Mouse (Mus musculus) liver, embryonic 14.5 days (tissue): Measurements from ENCODE around the gene Nomo1. TPM values are rescaled to one million over a fixed set of nuclear protein-coding genes. Genes with fewer than 3 reads are reported as not detected.

ENCODE experiments used
- ATAC-seq: fragments of 200-750 bp; cut with Nextera tagmentation; 2 replicates; pipeline ENCODE4 v1.8.0; 2017; ENCODE audit warnings: moderate number of reproducible peaks, mild to moderate bottlenecking, moderate library complexity; ENCODE audit not compliant: insufficient read depth
- DNase-seq, 3 experiments: peaks; one replicate each; pipeline ENCODE4 v3.0.0-alpha.2; 2012 to 2013; ENCODE audit warnings: low read depth in 3 of 3, low spot score in 3 of 3
- H3K27ac ChIP-seq: fragments of 300-500 bp; sonication (generic); 2 replicates; pipeline ENCODE4 v1.5.1; 2014; ENCODE audit warnings: moderate library complexity, mild to moderate bottlenecking, control low read depth, inconsistent platforms
- H3K27me3 ChIP-seq: fragments of 300-500 bp; sonication (generic); 2 replicates; pipeline ENCODE4 v1.6.1; 2014; ENCODE audit warnings: mild to moderate bottlenecking, low read length, moderate library complexity; ENCODE audit not compliant: control insufficient read depth, insufficient read depth
- H3K36me3 ChIP-seq: fragments of 300-500 bp; sonication (generic); replicated peaks from 2 replicates; pipeline ENCODE4 v1.6.1; 2014; ENCODE audit warnings: low read depth; ENCODE audit not compliant: control insufficient read depth, insufficient read depth
- H3K4me1 ChIP-seq, 2 experiments: fragments of 200-500 bp in 1 of 2; fragments of 300-500 bp in 1 of 2; sonication (generic) in 1 of 2; replicated peaks; 2 replicates each; pipeline ENCODE4 v1.6.1; 2012 to 2014; ENCODE audit warnings: antibody characterized with exemption in 1 of 2, inconsistent platforms in 1 of 2, low read length in 1 of 2; ENCODE audit not compliant: control insufficient read depth in 2 of 2, insufficient read depth in 2 of 2
- H3K4me2 ChIP-seq: fragments of 300-500 bp; sonication (generic); 2 replicates; pipeline ENCODE4 v1.6.1; 2014; ENCODE audit warnings: low read depth, mild to moderate bottlenecking, control low read depth, moderate library complexity
- H3K4me3 ChIP-seq, 2 experiments: fragments of 200-500 bp in 1 of 2; fragments of 300-500 bp in 1 of 2; sonication (generic) in 1 of 2; 2 replicates each; pipeline ENCODE4 v1.5.1; 2012 to 2014; ENCODE audit warnings: low read depth in 2 of 2, low read length in 2 of 2, mild to moderate bottlenecking in 2 of 2, control low read depth in 1 of 2, inconsistent platforms in 1 of 2, moderate library complexity in 1 of 2; ENCODE audit not compliant: insufficient read depth in 1 of 2
- H3K9ac ChIP-seq: fragments of 300-500 bp; sonication (generic); replicated peaks from 2 replicates; pipeline ENCODE4 v1.6.1; 2014; ENCODE audit warnings: mild to moderate bottlenecking, control low read depth, moderate library complexity
- H3K9me3 ChIP-seq: fragments of 300-500 bp; sonication (generic); 2 replicates; pipeline ENCODE4 v1.6.1; 2016; ENCODE audit warnings: low read length, mixed read lengths; ENCODE audit not compliant: control insufficient read depth
- CTCF ChIP-seq: IDR thresholded peaks from 2 replicates; pipeline ENCODE4 v1.5.1; 2016; ENCODE audit warnings: antibody characterized with exemption, low read depth, control low read depth
- EP300 ChIP-seq: IDR thresholded peaks from 2 replicates; pipeline ENCODE4 v1.6.1; 2016; ENCODE audit warnings: antibody characterized with exemption, low read depth
- WGBS: fragments of 180-500 bp; shearing (Covaris S2); extraction: QIAGEN DNeasy Blood & Tissue Kit; methylation state at CpG from one replicate; pipeline ENCODE4 v1.1.7; 2014; ENCODE audit not compliant: insufficient replicate concordance; 5-methylcytosine and 5-hydroxymethylcytosine counted together
- polyA plus RNA-seq, 2 experiments: library from polyadenylated mRNA; depleted of rRNA in 1 of 2; stranded (reverse) in 1 of 2; unstranded in 1 of 2; fragments of >200 nt; fragmentation: Nextera tagmentation in 1 of 2; extraction: Ambion mirVana in 1 of 2; gene quantifications; 2 replicates each; pipeline versions ENCODE4 v1.2.1 to v1.2.3; 2012 to 2014

Gene Nomo1
- polyA plus RNA-seq (2012; rRNA removed), result 13.6 and 17.0 TPM in 2 replicates
- polyA plus RNA-seq (2014; fragmentation: Nextera tagmentation; extraction: Ambion mirVana), result 12.9 and 14.9 TPM in 2 replicates

GRCm38 (mm10) chr7:46033109-46033869, at the start of gene Nomo1:
TSS of gene Nomo1 (plus strand) at chr7:46033698.
- peak; percentile 87 for ATAC-seq
- peaks cover 19 to 41% of the 10 kb centered on the region in 2 experiments for H3K4me1 ChIP-seq
- WGBS, result 5% methylated on average over 44 of the region's 44 CpGs

GRCm38 (mm10) chr7:45986893-45987292, 46.6 kb upstream of the Nomo1 start:
- DNase-seq, result no peak

More at GRCm38 (mm10) chr7:46033109-46033869, at the start of gene Nomo1:
- TF ChIP-seq CTCF (peak; percentile 89), EP300 (no peak)
- Histone ChIP-seq H3K27ac (no peak within 1 kb of the TSS), H3K4me3 (peak within 1 kb of the TSS; percentile 75 to 85), H3K4me2 (peak within 1 kb of the TSS; percentile 92), H3K27me3 (no peaks in the 10 kb centered on the region), H3K9ac (peak within 1 kb of the TSS; percentile 84), H3K9me3 (no peaks in the 10 kb centered on the region), H3K36me3 (peaks cover 4% of the 10 kb centered on the region; the same call in 1 of the 2 replicates)
- peak; percentile 90 to 91 (median 91) for DNase-seq

GRCm38 (mm10) chr7:45988344-45988743, 45.2 kb upstream of the Nomo1 start:
- WGBS, result 55% methylated on average over 1 of the region's 1 CpGs
- TF ChIP-seq EP300 (no peak), CTCF (no peak)
- no peak overlapping the region for H3K27ac ChIP-seq
- H3K27me3 ChIP-seq, result no peaks in the 10 kb centered on the region
- ATAC-seq (no peak), DNase-seq (no peak)
- no peak overlapping the region for H3K4me3 ChIP-seq
- H3K4me2 ChIP-seq, result no peak overlapping the region
- H3K9me3 ChIP-seq, result no peaks in the 10 kb centered on the region
- no peaks in the 10 kb centered on the region for H3K4me1 ChIP-seq
- no peaks in the 10 kb centered on the region for H3K36me3 ChIP-seq
- no peak overlapping the region for H3K9ac ChIP-seq

More at GRCm38 (mm10) chr7:45986893-45987292, 46.6 kb upstream of the Nomo1 start:
- 78% methylated on average over 4 of the region's 6 CpGs for WGBS
- ATAC-seq, result no peak
- H3K4me2 ChIP-seq, result no peak overlapping the region
- no peaks in the 10 kb centered on the region for H3K27me3 ChIP-seq
- no peak for TF ChIP-seq CTCF
- no peak for TF ChIP-seq EP300
- H3K9ac ChIP-seq, result no peak overlapping the region
- H3K4me3 ChIP-seq, result no peak overlapping the region
- H3K27ac ChIP-seq, result no peak overlapping the region
- no peaks in the 10 kb centered on the region for H3K36me3 ChIP-seq
- H3K9me3 ChIP-seq, result no peaks in the 10 kb centered on the region
- H3K4me1 ChIP-seq, result no peaks in the 10 kb centered on the region

- no peak for DNase-seq
- no peak overlapping the region for H3K9ac ChIP-seq
- H3K4me2 ChIP-seq, result no peak overlapping the region
- ATAC-seq, result no peak
- WGBS, result 48% methylated on average over 8 of the region's 8 CpGs
- no peaks in the 10 kb centered on the region for H3K27me3 ChIP-seq
- H3K4me3 ChIP-seq, result no peak overlapping the region
- no peak overlapping the region for H3K27ac ChIP-seq
- H3K36me3 ChIP-seq, result no peaks in the 10 kb centered on the region
- H3K4me1 ChIP-seq, result no peaks in the 10 kb centered on the region
- H3K9me3 ChIP-seq, result no peaks in the 10 kb centered on the region
- no peak for TF ChIP-seq CTCF
- TF ChIP-seq EP300, result no peak
These were observed 41.0 kb upstream of the Nomo1 start for GRCm38 (mm10) chr7:45992470-45992869.

- DNase-seq (no peak), ATAC-seq (no peak)
- Histone ChIP-seq H3K9ac (no peak overlapping the region), H3K4me1 (no peaks in the 10 kb centered on the region), H3K27ac (no peak overlapping the region), H3K27me3 (no peaks in the 10 kb centered on the region), H3K9me3 (no peaks in the 10 kb centered on the region), H3K4me3 (no peak overlapping the region), H3K4me2 (no peak overlapping the region), H3K36me3 (no peaks in the 10 kb centered on the region)
- TF ChIP-seq CTCF (no peak), EP300 (no peak)
- WGBS, result 79% methylated on average over 4 of the region's 4 CpGs
These were observed 32.9 kb upstream of the Nomo1 start for GRCm38 (mm10) chr7:46000577-46000976.
